Mouse (Mus musculus) MEL (cell line): ENCODE data around the gene Rps3a1. TPM values are rescaled to one million over a fixed set of nuclear protein-coding genes. Genes with fewer than 3 reads are reported as not detected.
A peak's percentile ranks its signal among the peaks of the same experiment; 100 is the strongest.

Experiments
- DNase-seq: peaks from one replicate; pipeline ENCODE4 v3.0.0; 2011; ENCODE audit warnings: low read depth, low spot score
- H3K27ac ChIP-seq: 2 replicates; pipeline ENCODE4 v1.5.1; 2012; ENCODE audit warnings: low read depth, mild to moderate bottlenecking, control low read depth, low read length, moderate library complexity; ENCODE audit not compliant: control insufficient read depth
- H3K27me3 ChIP-seq, 2 experiments: fragments of 150-350 bp in 1 of 2; sonication (generic) in 1 of 2; 2 replicates each; pipeline ENCODE4 v1.6.1; 2012; ENCODE audit warnings: low read length in 2 of 2, mild to moderate bottlenecking in 2 of 2, improper control_type of control experiment in 1 of 2, moderate library complexity in 1 of 2; ENCODE audit not compliant: insufficient read depth in 2 of 2, control insufficient read depth in 1 of 2
- H3K36me3 ChIP-seq, 2 experiments: 2 replicates each; pipeline ENCODE4 v1.6.1; 2012 to 2014; ENCODE audit warnings: low read length in 2 of 2, improper control_type of control experiment in 1 of 2, inconsistent platforms in 1 of 2, mild to moderate bottlenecking in 1 of 2; ENCODE audit not compliant: insufficient read depth in 2 of 2, control insufficient read depth in 1 of 2
- H3K4me1 ChIP-seq, 2 experiments: fragments of 150-350 bp in 1 of 2; sonication (generic) in 1 of 2; 2 replicates each; pipeline ENCODE4 v1.6.1; 2012; ENCODE audit warnings: low read length in 2 of 2, improper control_type of control experiment in 1 of 2, mild to moderate bottlenecking in 1 of 2; ENCODE audit not compliant: insufficient read depth in 2 of 2, control insufficient read depth in 1 of 2
- H3K4me3 ChIP-seq, 2 experiments: fragments of 150-350 bp in 1 of 2; sonication (generic) in 1 of 2; 2 replicates each; pipeline ENCODE4 v1.5.1; 2012; ENCODE audit warnings: low read depth in 2 of 2, low read length in 2 of 2, mild to moderate bottlenecking in 2 of 2, moderate library complexity in 2 of 2, control low read depth in 1 of 2, improper control_type of control experiment in 1 of 2; ENCODE audit not compliant: control insufficient read depth in 1 of 2, insufficient read depth in 1 of 2
- H3K79me2 ChIP-seq: 2 replicates; pipeline ENCODE4 v1.6.1; 2012; ENCODE audit warnings: mild to moderate bottlenecking, low read length, moderate library complexity; ENCODE audit not compliant: control insufficient read depth, poor library complexity, insufficient read depth
- H3K9ac ChIP-seq: 2 replicates; pipeline ENCODE4 v1.6.1; 2012; ENCODE audit warnings: low read depth, mild to moderate bottlenecking, control low read depth, low read length, moderate library complexity; ENCODE audit not compliant: control insufficient read depth, poor library complexity, severe bottlenecking
- H3K9me3 ChIP-seq: fragments of 150-350 bp; sonication (generic); replicated peaks from 2 replicates; pipeline ENCODE4 v1.6.1; 2012; ENCODE audit warnings: mild to moderate bottlenecking, low read length, improper control_type of control experiment, moderate library complexity; ENCODE audit not compliant: insufficient read depth
- CHD2 ChIP-seq: IDR thresholded peaks from 2 replicates; pipeline ENCODE4 v1.6.1; 2011; ENCODE audit warnings: low read length, improper control_type of control experiment
- E2F4 ChIP-seq: IDR thresholded peaks from 2 replicates; pipeline ENCODE4 v1.6.1; 2011; ENCODE audit warnings: low read depth, low read length, improper control_type of control experiment, borderline replicate concordance
- EP300 ChIP-seq, 2 experiments: IDR thresholded peaks; 2 replicates each; pipeline ENCODE4 v1.6.1; 2011; ENCODE audit warnings: improper control_type of control experiment in 2 of 2, low read length in 2 of 2, low read depth in 1 of 2, mild to moderate bottlenecking in 1 of 2
- GABPA ChIP-seq: IDR thresholded peaks from 2 replicates; pipeline ENCODE4 v1.6.1; 2012; ENCODE audit warnings: low read depth, mild to moderate bottlenecking, inconsistent platforms, low read length, improper control_type of control experiment, moderate library complexity
- GATA1 ChIP-seq: IDR thresholded peaks from 2 replicates; pipeline ENCODE4 v1.6.1; 2011; ENCODE audit warnings: low read depth, low read length, improper control_type of control experiment
- HCFC1 ChIP-seq: IDR thresholded peaks from 2 replicates; pipeline ENCODE4 v1.6.1; 2012; ENCODE audit warnings: low read depth, mild to moderate bottlenecking, inconsistent platforms, low read length, improper control_type of control experiment, moderate library complexity
- JUND ChIP-seq: IDR thresholded peaks from 2 replicates; pipeline ENCODE4 v1.6.1; 2011; ENCODE audit warnings: low read depth, mild to moderate bottlenecking, improper control_type of control experiment, low read length
- KAT2A ChIP-seq: conservative IDR thresholded peaks from 2 replicates; pipeline ENCODE4 v1.6.1; 2012; ENCODE audit warnings: low read depth, low read length, improper control_type of control experiment, inconsistent platforms
- MAFK ChIP-seq: IDR thresholded peaks from 2 replicates; pipeline ENCODE4 v1.6.1; 2011; ENCODE audit warnings: low read depth, mild to moderate bottlenecking, low read length, improper control_type of control experiment, borderline replicate concordance
- MAX ChIP-seq: IDR thresholded peaks from 2 replicates; pipeline ENCODE4 v1.6.1; 2011; ENCODE audit warnings: low read length, improper control_type of control experiment
- MYC ChIP-seq: IDR thresholded peaks from 2 replicates; pipeline ENCODE4 v1.6.1; 2011; ENCODE audit warnings: low read depth, mild to moderate bottlenecking, low read length, improper control_type of control experiment, moderate library complexity
- NELFE ChIP-seq: IDR thresholded peaks from 2 replicates; pipeline ENCODE4 v1.6.1; 2011; ENCODE audit warnings: low read depth, low read length, improper control_type of control experiment
- NRF1 ChIP-seq: IDR thresholded peaks from 2 replicates; pipeline ENCODE4 v1.6.1; 2014; ENCODE audit warnings: low read depth, mild to moderate bottlenecking, inconsistent platforms, low read length, improper control_type of control experiment, moderate library complexity; ENCODE audit not compliant: poor library complexity, insufficient read depth, severe bottlenecking
- POLR2AphosphoS2 ChIP-seq: IDR thresholded peaks from 2 replicates; pipeline ENCODE4 v1.6.1; 2011; ENCODE audit warnings: low read length, improper control_type of control experiment
- RCOR1 ChIP-seq: IDR thresholded peaks from 2 replicates; pipeline ENCODE4 v1.6.1; 2012; ENCODE audit warnings: low read depth, mild to moderate bottlenecking, inconsistent platforms, low read length, improper control_type of control experiment
- SIN3A ChIP-seq: IDR thresholded peaks from 2 replicates; pipeline ENCODE4 v1.6.1; 2012; ENCODE audit warnings: low read length, improper control_type of control experiment, inconsistent platforms
- TAL1 ChIP-seq: IDR thresholded peaks from 2 replicates; pipeline ENCODE4 v1.6.1; 2012; ENCODE audit warnings: mild to moderate bottlenecking, inconsistent platforms, low read length, moderate library complexity, mixed read lengths
- USF1 ChIP-seq: IDR thresholded peaks from 2 replicates; pipeline ENCODE4 v1.6.1; 2014; ENCODE audit warnings: low read depth, mild to moderate bottlenecking, inconsistent platforms, low read length, improper control_type of control experiment, moderate library complexity
- USF2 ChIP-seq, 2 experiments: IDR thresholded peaks; 2 replicates each; pipeline ENCODE4 v1.6.1; 2011 to 2012; ENCODE audit warnings: improper control_type of control experiment in 2 of 2, low read length in 2 of 2, borderline replicate concordance in 1 of 2, inconsistent platforms in 1 of 2, low read depth in 1 of 2, mild to moderate bottlenecking in 1 of 2; ENCODE audit not compliant: insufficient read depth in 1 of 2
- ZC3H11A ChIP-seq: IDR thresholded peaks from 2 replicates; pipeline ENCODE4 v1.6.1; 2012; ENCODE audit warnings: low read depth, mild to moderate bottlenecking, inconsistent platforms, low read length, improper control_type of control experiment
- polyA plus RNA-seq, 2 experiments: library from polyadenylated mRNA; stranded (reverse) in 1 of 2; unstranded in 1 of 2; fragments of >175 nt in 1 of 2; fragments of >200 nt in 1 of 2; gene quantifications; 2 replicates each; pipeline versions ENCODE4 v1.2.1 to v1.2.4; 2012; ENCODE audit warnings: low replicate concordance in 2 of 2, low read depth in 1 of 2; ENCODE audit not compliant: insufficient read length in 2 of 2, insufficient read depth in 1 of 2, missing spikeins in 1 of 2
- total RNA-seq: library from RNA; depleted of rRNA; stranded (reverse); fragments of 300-350 nt; gene quantifications from 2 replicates; pipeline ENCODE4 v1.2.3, GENCODE M21; 2012

Rps3a1 gene
- total and polyA plus RNA-seq, 3 experiments = 1,198 to 2,507 TPM; not detected in 1

DNA sequence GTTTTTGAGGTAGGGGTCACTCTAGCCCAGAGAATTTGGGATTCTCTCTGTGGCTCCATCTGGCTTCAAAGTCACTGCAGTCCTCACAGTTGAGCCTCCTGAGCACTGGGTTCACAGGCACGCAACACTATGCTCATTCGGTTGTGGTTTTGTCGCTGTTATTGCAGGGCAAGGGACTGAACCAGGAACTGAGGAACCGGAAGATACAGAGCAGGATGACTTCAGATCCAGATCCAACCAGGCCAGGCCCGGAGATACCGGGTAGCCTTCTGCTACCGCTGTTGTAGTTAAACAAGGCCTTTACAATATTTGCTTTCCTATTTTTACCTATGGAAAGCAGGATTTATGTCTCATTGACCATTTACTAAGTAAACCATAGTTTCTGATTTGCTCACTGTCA, 37.2 kb upstream of the Rps3a1 start:
- Histone ChIP-seq H3K4me1 (0 out of 4 replicates have a peak, but pooled peaks cover 0 to 3% of the 10 kb centered on the region in 2 experiments), H3K36me3 (no peaks in the 10 kb centered on the region)
- TF ChIP-seq NELFE (no peak), KAT2A (no peak)

GRCm38 (mm10) chr3:86168841-86169425, 26.4 kb upstream of the Rps3a1 start:
- Histone ChIP-seq H3K79me2 (no peaks in the 10 kb centered on the region), H3K9ac (no peak overlapping the region)
- TF ChIP-seq GATA1 = peak; percentile 56
- no peak for TF ChIP-seq MAX
- TF ChIP-seq NELFE = no peak
- TF ChIP-seq RCOR1 = peak; percentile 69
- TF ChIP-seq CHD2 = no peak
- no peak for TF ChIP-seq TAL1
- TF ChIP-seq USF2 (IDR thresholded peaks at IDR 0.05; ENCODE audit: borderline replicate concordance in 1 of 2, insufficient read depth in 1 of 2, low read depth in 1 of 2, low read length in 2 of 2) = no peak
- no peak for TF ChIP-seq MYC
- no peak for TF ChIP-seq HCFC1
- TF ChIP-seq EP300 (IDR thresholded peaks at IDR 0.05; ENCODE audit: low read depth in 1 of 2, low read length in 2 of 2) = peak in 1 of 2 experiments; percentile 62; a peak in 3 of 4 replicates
- no peak for TF ChIP-seq SIN3A
- TF ChIP-seq, all 39 proteins: peak for 3
- peaks cover 0 to 3% of the 10 kb centered on the region in 2 experiments; a peak in 1 of 4 replicates for H3K4me1 ChIP-seq
- no peaks in the 10 kb centered on the region; a peak in 1 of 4 replicates for H3K27me3 ChIP-seq
- H3K4me3 ChIP-seq = no peak overlapping the region
- peaks cover 0 to 5% of the 10 kb centered on the region in 2 experiments; a peak in 1 of 4 replicates for H3K36me3 ChIP-seq
- no peak overlapping the region for H3K27ac ChIP-seq
- H3K9me3 ChIP-seq = no peaks in the 10 kb centered on the region
- DNase-seq = peak; percentile 57

More for the DNA sequence above, 37.2 kb upstream of the Rps3a1 start:
- no peak for DNase-seq
- H3K79me2 ChIP-seq = no peaks in the 10 kb centered on the region
- H3K9ac ChIP-seq = no peak overlapping the region
- no peak overlapping the region for H3K27ac ChIP-seq
- H3K9me3 ChIP-seq = no peaks in the 10 kb centered on the region
- no peak overlapping the region for H3K4me3 ChIP-seq
- peaks cover 0 to 3% of the 10 kb centered on the region in 2 experiments; a peak in 3 of 4 replicates for H3K27me3 ChIP-seq

- no peak for DNase-seq
- no peak overlapping the region for H3K4me3 ChIP-seq
These were observed 7.0 kb upstream of the Rps3a1 start for GRCm38 (mm10) chr3:86149521-86149920.

More at GRCm38 (mm10) chr3:86149521-86149920, 7.0 kb upstream of the Rps3a1 start:
- TF ChIP-seq GABPA (no peak), MAX (no peak), NRF1 (no peak), SIN3A (no peak), E2F4 (no peak), JUND (no peak), MYC (no peak), MAFK (no peak), POLR2AphosphoS2 (no peak), USF1 (no peak), ZC3H11A (no peak), KAT2A (no peak)
- TF ChIP-seq, all 39 proteins: peak for 0
- Histone ChIP-seq H3K27me3 (no peaks in the 10 kb centered on the region), H3K9ac (no peak overlapping the region), H3K9me3 (no peaks in the 10 kb centered on the region), H3K27ac (no peak overlapping the region), H3K36me3 (no peaks in the 10 kb centered on the region), H3K4me1 (no peaks in the 10 kb centered on the region), H3K79me2 (no peaks in the 10 kb centered on the region)
